Mouse (Mus musculus) myocyte (in vitro differentiated cells): ENCODE data around the gene Calhm1.

Experiments used
- CEBPB ChIP-seq: IDR thresholded peaks from 2 replicates; pipeline ENCODE4 v1.6.1; 2011; ENCODE audit warnings: mild to moderate bottlenecking, moderate library complexity; ENCODE audit not compliant: poor library complexity, insufficient read depth, severe bottlenecking
- MAX ChIP-seq: IDR thresholded peaks from one replicate; pipeline ENCODE4 v1.6.1; 2011; ENCODE audit warnings: low read depth, mild to moderate bottlenecking, control low read depth
- POLR2A ChIP-seq: IDR thresholded peaks from one replicate; pipeline ENCODE4 v1.6.1; 2011; ENCODE audit warnings: low read depth, mild to moderate bottlenecking, control low read depth, moderate library complexity; ENCODE audit not compliant: insufficient read length
- REST ChIP-seq: IDR thresholded peaks from one replicate; pipeline ENCODE4 v1.6.1; 2011; ENCODE audit warnings: mild to moderate bottlenecking, control low read depth, moderate library complexity; ENCODE audit not compliant: insufficient read depth, insufficient read length
- USF1 ChIP-seq: IDR thresholded peaks from one replicate; pipeline ENCODE4 v1.6.1; 2011; ENCODE audit warnings: low read depth, mild to moderate bottlenecking, control low read depth, moderate library complexity

DNA sequence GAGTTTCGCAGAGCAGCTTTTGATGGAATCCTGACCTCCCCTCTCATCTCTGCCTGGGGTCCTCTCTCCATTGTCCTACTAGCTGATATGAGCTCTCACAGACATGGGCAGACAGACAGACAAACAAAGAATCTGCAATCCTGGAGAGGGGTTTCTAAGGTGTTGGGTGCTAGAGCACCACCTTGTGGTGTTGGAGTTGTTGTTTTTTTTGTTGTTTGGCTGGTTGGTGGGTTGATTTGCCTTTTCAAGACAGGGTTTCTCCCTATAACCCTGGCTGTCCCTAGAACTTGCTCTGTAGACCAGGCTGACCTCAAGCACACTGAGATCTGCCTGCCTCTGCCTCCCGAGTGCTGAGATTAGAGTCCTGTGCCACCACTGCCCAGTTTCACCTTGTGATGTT lies 31.4 kb upstream of the Calhm1 start:
- TF ChIP-seq MAX (no peak), POLR2A (no peak), REST (no peak), USF1 (no peak), CEBPB (no peak)
